Mouse (Mus musculus) hindbrain, embryonic 11.5 days (tissue): Measurements from ENCODE around the gene BC048671. TPM values are rescaled to one million over a fixed set of nuclear protein-coding genes. Genes with fewer than 3 reads are reported as not detected.

Experiments used
- ATAC-seq: fragments of 200-750 bp; cut with Nextera tagmentation; 2 replicates; pipeline ENCODE4 v1.8.0; 2017; ENCODE audit warnings: mild to moderate bottlenecking, moderate TSS enrichment, moderate library complexity; ENCODE audit not compliant: low FRiP score
- DNase-seq: peaks from one replicate; pipeline ENCODE4 v3.0.0-alpha.2; 2015; ENCODE audit warnings: low spot score
- H3K27ac ChIP-seq: fragments of 300-500 bp; sonication (generic); 2 replicates; pipeline ENCODE4 v1.5.1; 2014; ENCODE audit warnings: mild to moderate bottlenecking, low read depth, low read length
- H3K27me3 ChIP-seq: fragments of 300-500 bp; sonication (generic); 2 replicates; pipeline ENCODE4 v1.6.1; 2014; ENCODE audit warnings: mild to moderate bottlenecking, low read length, moderate library complexity, mixed read lengths; ENCODE audit not compliant: control insufficient read depth, insufficient read depth
- H3K36me3 ChIP-seq: fragments of 300-500 bp; sonication (generic); 2 replicates; pipeline ENCODE4 v1.6.1; 2014; ENCODE audit warnings: mild to moderate bottlenecking, low read length, moderate library complexity, mixed read lengths; ENCODE audit not compliant: control insufficient read depth, insufficient read depth
- H3K4me1 ChIP-seq: fragments of 300-500 bp; sonication (generic); replicated peaks from 2 replicates; pipeline ENCODE4 v1.6.1; 2014; ENCODE audit warnings: low read length, mixed read lengths; ENCODE audit not compliant: control insufficient read depth, insufficient read depth
- H3K4me2 ChIP-seq: fragments of 300-500 bp; sonication (generic); replicated peaks from 2 replicates; pipeline ENCODE4 v1.6.1; 2014; ENCODE audit warnings: mild to moderate bottlenecking, low read depth, low read length
- H3K4me3 ChIP-seq: fragments of 300-500 bp; sonication (generic); 2 replicates; pipeline ENCODE4 v1.5.1; 2014; ENCODE audit warnings: low read depth, low read length
- H3K9ac ChIP-seq: fragments of 300-500 bp; sonication (generic); 2 replicates; pipeline ENCODE4 v1.6.1; 2014; ENCODE audit warnings: low read depth, low read length
- H3K9me3 ChIP-seq: fragments of 300-500 bp; sonication (generic); 2 replicates; pipeline ENCODE4 v1.6.1; 2016; ENCODE audit warnings: low read length; ENCODE audit not compliant: control insufficient read depth
- WGBS: fragments of 180-500 bp; shearing (Covaris S2); extraction: QIAGEN DNeasy Blood & Tissue Kit; methylation state at CpG from one replicate; pipeline ENCODE4 v1.1.7; 2014; 5-methylcytosine and 5-hydroxymethylcytosine counted together
- polyA plus RNA-seq: library from polyadenylated mRNA; unstranded; fragments of >200 nt; fragmentation: Nextera tagmentation; extraction: Ambion mirVana; gene quantifications from 2 replicates; pipeline ENCODE4 v1.2.1, GENCODE M21; 2014

Gene BC048671
- polyA plus RNA-seq, 1 experiment from 2014 or later, result not detected

- H3K4me3 ChIP-seq, result no peak overlapping the region
- ATAC-seq, result no peak
- DNase-seq, result no peak
- H3K4me2 ChIP-seq, result no peak overlapping the region
- H3K9me3 ChIP-seq, result no peaks in the 10 kb centered on the region
- WGBS, result 82% methylated on average over 2 of the region's 2 CpGs
- H3K4me1 ChIP-seq, result no peaks in the 10 kb centered on the region
- H3K27ac ChIP-seq, result no peak overlapping the region
- no peak overlapping the region for H3K9ac ChIP-seq
- no peaks in the 10 kb centered on the region for H3K27me3 ChIP-seq
- no peaks in the 10 kb centered on the region for H3K36me3 ChIP-seq
These were observed 41.3 kb downstream of the BC048671 start for GRCm38 (mm10) chr6:90342343-90342742.

GRCm38 (mm10) chr6:90347183-90347582, 46.2 kb downstream of the BC048671 start:
- WGBS, result 92% methylated on average over 4 of the region's 4 CpGs
- no peak overlapping the region for H3K4me3 ChIP-seq
- no peak for ATAC-seq

GRCm38 (mm10) chr6:90348500-90348899, 47.5 kb downstream of the BC048671 start:
- DNase-seq, result no peak
- ATAC-seq, result no peak
- WGBS, result 90% methylated on average over 4 of the region's 4 CpGs

More at GRCm38 (mm10) chr6:90347183-90347582, 46.2 kb downstream of the BC048671 start:
- no peak overlapping the region for H3K9ac ChIP-seq
- H3K36me3 ChIP-seq, result no peaks in the 10 kb centered on the region
- H3K4me1 ChIP-seq, result no peaks in the 10 kb centered on the region
- H3K27ac ChIP-seq, result no peak overlapping the region
- H3K4me2 ChIP-seq, result no peak overlapping the region
- H3K27me3 ChIP-seq, result no peaks in the 10 kb centered on the region
- no peak for DNase-seq
- H3K9me3 ChIP-seq, result no peaks in the 10 kb centered on the region

GRCm38 (mm10) chr6:90350011-90350410, 49.0 kb downstream of the BC048671 start:
- no peak overlapping the region for H3K4me2 ChIP-seq
- H3K4me1 ChIP-seq, result no peaks in the 10 kb centered on the region
- 59% methylated on average over 2 of the region's 2 CpGs for WGBS
- peak; percentile 14 for DNase-seq
- H3K9ac ChIP-seq, result no peak overlapping the region
- no peak overlapping the region for H3K4me3 ChIP-seq
- H3K27me3 ChIP-seq, result no peaks in the 10 kb centered on the region
- no peaks in the 10 kb centered on the region for H3K9me3 ChIP-seq
- no peak overlapping the region for H3K27ac ChIP-seq
- H3K36me3 ChIP-seq, result no peaks in the 10 kb centered on the region
- no peak for ATAC-seq

More at GRCm38 (mm10) chr6:90348500-90348899, 47.5 kb downstream of the BC048671 start:
- no peak overlapping the region for H3K9ac ChIP-seq
- no peak overlapping the region for H3K27ac ChIP-seq
- H3K4me1 ChIP-seq, result no peaks in the 10 kb centered on the region
- no peaks in the 10 kb centered on the region for H3K36me3 ChIP-seq
- no peaks in the 10 kb centered on the region for H3K9me3 ChIP-seq
- H3K4me2 ChIP-seq, result no peak overlapping the region
- no peak overlapping the region for H3K4me3 ChIP-seq
- H3K27me3 ChIP-seq, result no peaks in the 10 kb centered on the region

Other genes with a start within 250 kb of the BC048671 start
- not detected in 2 replicates for gene Vmn1r49, start 222.7 kb upstream of the BC048671 start, polyA plus RNA-seq
- not detected in 2 replicates for gene Vmn1r50, start 199.8 kb upstream of the BC048671 start, polyA plus RNA-seq
- gene Vmn1r51, start 178.6 kb upstream of the BC048671 start, polyA plus RNA-seq, result not detected in 2 replicates
- gene Vmn1r52, start 126.4 kb upstream of the BC048671 start, polyA plus RNA-seq, result not detected in 2 replicates
- gene V1ra8, start 98.4 kb upstream of the BC048671 start, polyA plus RNA-seq, result not detected in 2 replicates
- not detected in 2 replicates for gene Vmn1r53, start 76.8 kb upstream of the BC048671 start, polyA plus RNA-seq
- not detected in 2 replicates for gene Vmn1r54, start 54.9 kb upstream of the BC048671 start, polyA plus RNA-seq
- 0.27 TPM in 1 of 2 replicates, not detected in the other for gene Chst13, start 24.0 kb downstream of the BC048671 start, polyA plus RNA-seq
- not detected in 2 replicates for gene Uroc1, start 32.1 kb downstream of the BC048671 start, polyA plus RNA-seq
- gene Zxdc, start 68.3 kb downstream of the BC048671 start, polyA plus RNA-seq, result 10.4 and 11.5 TPM in 2 replicates
- gene Cfap100, start 127.6 kb downstream of the BC048671 start, polyA plus RNA-seq, result 1.2 and 1.5 TPM in 2 replicates
- gene Klf15, start 161.4 kb downstream of the BC048671 start, polyA plus RNA-seq, result 1.9 and 3.6 TPM in 2 replicates
- gene Aldh1l1, start 185.2 kb downstream of the BC048671 start, polyA plus RNA-seq, result 2.2 TPM in 2 replicates